Mouse (Mus musculus): ENCODE results near the gene Gcg. TPM values are rescaled to one million over a fixed set of nuclear protein-coding genes. Genes with fewer than 3 reads are reported as not detected.

The Gcg gene
- polyA plus RNA-seq, 1 experiment from 2014 or later = not detected

- no peak overlapping the region for H3K4me3 ChIP-seq (ENCODE audit: control insufficient read depth in 1 of 2, insufficient read depth in 1 of 2, low read depth in 1 of 2, low read length in 2 of 2)
- no peaks in the 10 kb centered on the region for H3K27me3 ChIP-seq (ENCODE audit: control insufficient read depth, insufficient read depth, low read length)
- no peak for ATAC-seq (ENCODE audit: insufficient number of reproducible peaks, insufficient read depth, low FRiP score, low read depth)
- no peak overlapping the region for H3K27ac ChIP-seq (replicated peaks in 1 of 2; ENCODE audit: control insufficient read depth in 1 of 2, insufficient read depth in 1 of 2, low read depth in 2 of 2, low read length in 2 of 2)
- H3K36me3 ChIP-seq (ENCODE audit: control insufficient read depth, insufficient read depth, low read length) = no peaks in the 10 kb centered on the region
- WGBS = 77% methylated on average over 3 of the region's 3 CpGs
- H3K9me3 ChIP-seq (ENCODE audit: control insufficient read depth, low read length) = no peaks in the 10 kb centered on the region
- no peak overlapping the region for H3K9ac ChIP-seq (ENCODE audit: low read length)
- no peaks in the 10 kb centered on the region for H3K4me1 ChIP-seq (ENCODE audit: control insufficient read depth in 2 of 2, insufficient read depth in 2 of 2, low read length in 2 of 2)
- H3K4me2 ChIP-seq (ENCODE audit: low read length) = no peak overlapping the region
Measured at GRCm38 (mm10) chr2:62484906-62485305, 1.5 kb upstream of the Gcg start.

GRCm38 (mm10) chr2:62480285-62481198 is 2.9 kb downstream of the Gcg start:
- ATAC-seq (ENCODE audit: insufficient number of reproducible peaks, insufficient read depth, low FRiP score, low read depth) = no peak
- Histone ChIP-seq H3K9ac (ENCODE audit: low read length) (no peak overlapping the region), H3K4me2 (ENCODE audit: low read length) (no peak overlapping the region), H3K4me3 (ENCODE audit: control insufficient read depth in 1 of 2, insufficient read depth in 1 of 2, low read depth in 1 of 2, low read length in 2 of 2) (no peak overlapping the region), H3K36me3 (ENCODE audit: control insufficient read depth, insufficient read depth, low read length) (no peaks in the 10 kb centered on the region), H3K27me3 (ENCODE audit: control insufficient read depth, insufficient read depth, low read length) (no peaks in the 10 kb centered on the region), H3K27ac (replicated peaks in 1 of 2; ENCODE audit: control insufficient read depth in 1 of 2, insufficient read depth in 1 of 2, low read depth in 2 of 2, low read length in 2 of 2) (no peak overlapping the region), H3K9me3 (ENCODE audit: control insufficient read depth, low read length) (no peaks in the 10 kb centered on the region), H3K4me1 (ENCODE audit: control insufficient read depth in 2 of 2, insufficient read depth in 2 of 2, low read length in 2 of 2) (no peaks in the 10 kb centered on the region)
- WGBS = 72% methylated on average over 9 of the region's 9 CpGs

- no peaks in the 10 kb centered on the region for H3K27me3 ChIP-seq (ENCODE audit: control insufficient read depth, insufficient read depth, low read length)
- WGBS = 59% methylated on average over 9 of the region's 9 CpGs
- H3K4me1 ChIP-seq (ENCODE audit: control insufficient read depth in 2 of 2, insufficient read depth in 2 of 2, low read length in 2 of 2) = peaks cover 0 to 2% of the 10 kb centered on the region in 2 experiments; a peak in 1 of 4 replicates
- no peaks in the 10 kb centered on the region for H3K9me3 ChIP-seq (ENCODE audit: control insufficient read depth, low read length)
- H3K36me3 ChIP-seq (ENCODE audit: control insufficient read depth, insufficient read depth, low read length) = no peaks in the 10 kb centered on the region
- ATAC-seq (ENCODE audit: insufficient number of reproducible peaks, insufficient read depth, low FRiP score, low read depth) = no peak
- no peak overlapping the region for H3K9ac ChIP-seq (ENCODE audit: low read length)
- H3K27ac ChIP-seq (replicated peaks in 1 of 2; ENCODE audit: control insufficient read depth in 1 of 2, insufficient read depth in 1 of 2, low read depth in 2 of 2, low read length in 2 of 2) = no peak overlapping the region
- peak overlapping the region; percentile 37; the same call in 1 of the 2 replicates for H3K4me2 ChIP-seq (ENCODE audit: low read length)
- no peak overlapping the region for H3K4me3 ChIP-seq (ENCODE audit: control insufficient read depth in 1 of 2, insufficient read depth in 1 of 2, low read depth in 1 of 2, low read length in 2 of 2)
Measured at GRCm38 (mm10) chr2:62469551-62469950, 13.9 kb downstream of the Gcg start.

GRCm38 (mm10) chr2:62463287-62463686 is 20.2 kb downstream of the Gcg start:
- Histone ChIP-seq H3K4me2 (ENCODE audit: low read length) (no peak overlapping the region), H3K9me3 (ENCODE audit: control insufficient read depth, low read length) (no peaks in the 10 kb centered on the region), H3K9ac (ENCODE audit: low read length) (no peak overlapping the region), H3K4me1 (ENCODE audit: control insufficient read depth in 2 of 2, insufficient read depth in 2 of 2, low read length in 2 of 2) (no peaks in the 10 kb centered on the region), H3K27ac (replicated peaks in 1 of 2; ENCODE audit: control insufficient read depth in 1 of 2, insufficient read depth in 1 of 2, low read depth in 2 of 2, low read length in 2 of 2) (no peak overlapping the region), H3K36me3 (ENCODE audit: control insufficient read depth, insufficient read depth, low read length) (no peaks in the 10 kb centered on the region), H3K27me3 (ENCODE audit: control insufficient read depth, insufficient read depth, low read length) (no peaks in the 10 kb centered on the region), H3K4me3 (ENCODE audit: control insufficient read depth in 1 of 2, insufficient read depth in 1 of 2, low read depth in 1 of 2, low read length in 2 of 2) (no peak overlapping the region)
- WGBS = 84% methylated on average over 2 of the region's 2 CpGs
- ATAC-seq (ENCODE audit: insufficient number of reproducible peaks, insufficient read depth, low FRiP score, low read depth) = no peak

- Histone ChIP-seq H3K9me3 (ENCODE audit: control insufficient read depth, low read length) (no peaks in the 10 kb centered on the region), H3K9ac (ENCODE audit: low read length) (no peak overlapping the region), H3K36me3 (ENCODE audit: control insufficient read depth, insufficient read depth, low read length) (no peaks in the 10 kb centered on the region), H3K4me2 (ENCODE audit: low read length) (no peak overlapping the region), H3K27ac (replicated peaks in 1 of 2; ENCODE audit: control insufficient read depth in 1 of 2, insufficient read depth in 1 of 2, low read depth in 2 of 2, low read length in 2 of 2) (no peak overlapping the region), H3K4me1 (ENCODE audit: control insufficient read depth in 2 of 2, insufficient read depth in 2 of 2, low read length in 2 of 2) (no peaks in the 10 kb centered on the region), H3K4me3 (ENCODE audit: control insufficient read depth in 1 of 2, insufficient read depth in 1 of 2, low read depth in 1 of 2, low read length in 2 of 2) (no peak overlapping the region), H3K27me3 (ENCODE audit: control insufficient read depth, insufficient read depth, low read length) (no peaks in the 10 kb centered on the region)
- 69% methylated on average over 2 of the region's 2 CpGs for WGBS
- ATAC-seq (ENCODE audit: insufficient number of reproducible peaks, insufficient read depth, low FRiP score, low read depth) = no peak
Measured at GRCm38 (mm10) chr2:62462174-62462573, 21.3 kb downstream of the Gcg start.

GRCm38 (mm10) chr2:62460815-62461450 is 22.5 kb downstream of the Gcg start:
- no peak overlapping the region for H3K4me3 ChIP-seq (ENCODE audit: control insufficient read depth in 1 of 2, insufficient read depth in 1 of 2, low read depth in 1 of 2, low read length in 2 of 2)
- no peaks in the 10 kb centered on the region for H3K36me3 ChIP-seq (ENCODE audit: control insufficient read depth, insufficient read depth, low read length)
- H3K9ac ChIP-seq (ENCODE audit: low read length) = no peak overlapping the region
- H3K27ac ChIP-seq (replicated peaks in 1 of 2; ENCODE audit: control insufficient read depth in 1 of 2, insufficient read depth in 1 of 2, low read depth in 2 of 2, low read length in 2 of 2) = no peak overlapping the region
- H3K9me3 ChIP-seq (ENCODE audit: control insufficient read depth, low read length) = no peaks in the 10 kb centered on the region
- no peaks in the 10 kb centered on the region for H3K27me3 ChIP-seq (ENCODE audit: control insufficient read depth, insufficient read depth, low read length)
- H3K4me1 ChIP-seq (ENCODE audit: control insufficient read depth in 2 of 2, insufficient read depth in 2 of 2, low read length in 2 of 2) = no peaks in the 10 kb centered on the region
- ATAC-seq (ENCODE audit: insufficient number of reproducible peaks, insufficient read depth, low FRiP score, low read depth) = no peak
- H3K4me2 ChIP-seq (ENCODE audit: low read length) = no peak overlapping the region
- WGBS = 82% methylated on average over 12 of the region's 12 CpGs

GRCm38 (mm10) chr2:62460231-62460710 is 23.2 kb downstream of the Gcg start:
- H3K4me2 ChIP-seq (ENCODE audit: low read length) = no peak overlapping the region
- ATAC-seq (ENCODE audit: insufficient number of reproducible peaks, insufficient read depth, low FRiP score, low read depth) = no peak
- H3K27ac ChIP-seq (replicated peaks in 1 of 2; ENCODE audit: control insufficient read depth in 1 of 2, insufficient read depth in 1 of 2, low read depth in 2 of 2, low read length in 2 of 2) = no peak overlapping the region
- WGBS = 79% methylated on average over 7 of the region's 7 CpGs
- no peaks in the 10 kb centered on the region for H3K27me3 ChIP-seq (ENCODE audit: control insufficient read depth, insufficient read depth, low read length)
- no peak overlapping the region for H3K9ac ChIP-seq (ENCODE audit: low read length)
- H3K4me1 ChIP-seq (ENCODE audit: control insufficient read depth in 2 of 2, insufficient read depth in 2 of 2, low read length in 2 of 2) = no peaks in the 10 kb centered on the region
- H3K4me3 ChIP-seq (ENCODE audit: control insufficient read depth in 1 of 2, insufficient read depth in 1 of 2, low read depth in 1 of 2, low read length in 2 of 2) = no peak overlapping the region
- no peaks in the 10 kb centered on the region for H3K36me3 ChIP-seq (ENCODE audit: control insufficient read depth, insufficient read depth, low read length)
- no peaks in the 10 kb centered on the region for H3K9me3 ChIP-seq (ENCODE audit: control insufficient read depth, low read length)

All from heart, embryonic 14.5 days (tissue).